Mouse (Mus musculus) CH12.LX (cell line): ENCODE measurements at regions not wholly inside any gene's neighbourhood (a gene's known extent, or its start where the extent isn't known, plus 50 kb on each side); places are given as distances from the start of the nearest gene placed in this dataset.

ENCODE experiments used
- E2F4 ChIP-seq: IDR thresholded peaks from 2 replicates; pipeline ENCODE4 v1.6.1; 2011; ENCODE audit warnings: low read depth, low read length, improper control_type of control experiment; ENCODE audit not compliant: insufficient replicate concordance
- EP300 ChIP-seq: IDR thresholded peaks from 2 replicates; pipeline ENCODE4 v1.6.1; 2011; ENCODE audit warnings: low read length, improper control_type of control experiment
- POLR2A ChIP-seq: IDR thresholded peaks from 2 replicates; pipeline ENCODE4 v1.6.1; 2011; ENCODE audit warnings: low read depth, mild to moderate bottlenecking, improper control_type of control experiment, low read length

DNA sequence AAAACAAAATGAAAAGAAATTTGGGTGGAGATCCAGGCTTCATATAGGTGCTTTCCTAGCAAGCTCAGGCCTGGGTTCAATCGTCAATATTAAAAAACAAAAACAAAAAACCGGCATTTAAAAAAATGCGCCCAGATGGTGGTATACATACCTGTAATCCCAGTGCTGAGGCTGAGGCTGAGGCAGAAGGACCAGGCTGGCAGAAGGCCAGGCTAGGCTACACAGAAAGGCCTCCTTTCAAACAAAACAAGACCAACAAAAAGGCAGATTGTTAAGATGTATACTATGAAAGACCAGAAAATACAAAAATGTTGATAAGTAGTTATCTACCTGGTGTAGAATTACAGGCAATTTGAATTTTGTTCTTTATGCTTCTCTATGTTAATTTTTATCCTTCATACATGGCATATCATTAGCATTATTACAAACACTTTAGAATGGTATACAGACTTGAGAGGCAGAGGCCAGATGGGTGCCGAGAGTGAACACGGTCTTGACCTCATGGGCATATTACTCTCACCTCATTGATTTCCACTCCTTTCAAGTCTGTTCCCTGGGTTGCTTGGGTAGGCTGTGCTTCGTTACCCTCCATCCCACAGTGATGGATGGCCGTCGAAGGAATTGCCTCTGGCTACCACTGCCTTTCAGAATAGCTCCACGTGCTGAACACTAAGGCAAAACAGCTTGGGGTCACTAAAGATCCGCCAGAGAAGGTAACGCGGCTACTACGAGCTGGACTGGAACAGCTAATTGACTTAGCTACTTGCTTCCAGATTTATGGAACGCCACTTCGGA is 339.6 kb upstream of the Gm6657 start:
- TF ChIP-seq E2F4: no peak
- TF ChIP-seq POLR2A: no peak
- TF ChIP-seq EP300: no peak
